Mouse (Mus musculus): Measurements from ENCODE around the gene Adal. TPM values are rescaled to one million over a fixed set of nuclear protein-coding genes. Genes with fewer than 3 reads are reported as not detected.

The Adal gene
- polyA plus RNA-seq, 1 experiment from 2014 or later, result 19.2 TPM

DNA sequence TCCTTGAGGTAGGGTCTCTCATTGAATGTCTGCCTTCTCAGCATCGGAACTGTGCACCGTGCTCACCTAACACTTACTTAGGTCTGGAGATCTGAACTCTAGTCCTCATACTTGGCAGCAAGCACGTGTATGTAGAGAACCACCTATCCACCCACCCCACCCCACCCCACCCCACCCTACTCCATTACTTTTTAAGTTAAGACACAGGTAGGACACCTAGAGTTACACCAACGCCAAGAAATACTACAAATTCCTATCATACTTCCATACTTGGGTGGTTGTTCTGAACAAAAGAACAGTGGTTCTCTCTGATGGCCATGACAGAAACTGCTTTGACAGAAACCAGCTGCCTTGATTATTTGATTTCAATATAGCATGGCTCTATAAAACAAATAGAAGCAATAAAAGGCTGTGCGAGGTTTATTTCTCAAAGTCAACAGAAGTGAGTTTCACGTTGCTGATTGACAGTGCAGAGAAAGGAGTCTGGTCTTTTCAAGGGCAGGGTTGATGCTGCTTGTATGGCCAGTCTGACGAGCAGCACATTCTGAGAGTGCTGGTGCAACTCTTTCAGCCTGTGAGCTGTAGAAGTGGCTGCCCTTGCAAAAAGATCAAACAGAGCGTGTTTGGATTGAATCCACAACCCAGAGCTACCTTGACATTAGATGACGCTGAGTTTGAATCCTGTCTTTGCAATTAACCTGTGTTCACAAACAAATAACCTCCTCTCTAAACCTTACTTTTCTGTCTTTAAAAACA lies 11.2 kb upstream of the Adal start:
- DNase-seq (ENCODE audit: low spot score) (no peak), ATAC-seq (replicated peaks; ENCODE audit: low FRiP score, low TSS enrichment, low read depth) (no peak)
- Histone ChIP-seq H3K9ac (ENCODE audit: low read length) (no peak overlapping the region), H3K4me3 (ENCODE audit: low read depth, low read length) (no peak overlapping the region), H3K4me2 (ENCODE audit: low read length) (no peak overlapping the region), H3K36me3 (ENCODE audit: control insufficient read depth, insufficient read depth, low read length) (no peaks in the 10 kb centered on the region), H3K9me3 (ENCODE audit: control insufficient read depth, low read length) (no peaks in the 10 kb centered on the region), H3K27ac (ENCODE audit: low read depth) (no peak overlapping the region), H3K27me3 (replicated peaks; ENCODE audit: control insufficient read depth, insufficient read depth, low read length) (no peaks in the 10 kb centered on the region), H3K4me1 (replicated peaks; ENCODE audit: control insufficient read depth, insufficient read depth, low read length) (no peaks in the 10 kb centered on the region)
- WGBS, result 53% methylated on average over 9 of the region's 9 CpGs

- H3K4me1 ChIP-seq (replicated peaks; ENCODE audit: control insufficient read depth, insufficient read depth, low read length), result no peaks in the 10 kb centered on the region
- no peak for DNase-seq (ENCODE audit: low spot score)
- H3K27me3 ChIP-seq (replicated peaks; ENCODE audit: control insufficient read depth, insufficient read depth, low read length), result no peaks in the 10 kb centered on the region
- H3K9me3 ChIP-seq (ENCODE audit: control insufficient read depth, low read length), result no peaks in the 10 kb centered on the region
- H3K36me3 ChIP-seq (ENCODE audit: control insufficient read depth, insufficient read depth, low read length), result no peaks in the 10 kb centered on the region
- no peak overlapping the region for H3K9ac ChIP-seq (ENCODE audit: low read length)
- no peak overlapping the region for H3K4me2 ChIP-seq (ENCODE audit: low read length)
- 65% methylated on average over 1 of the region's 1 CpGs for WGBS
- no peak overlapping the region for H3K4me3 ChIP-seq (ENCODE audit: low read depth, low read length)
- no peak overlapping the region for H3K27ac ChIP-seq (ENCODE audit: low read depth)
- no peak for ATAC-seq (replicated peaks; ENCODE audit: low FRiP score, low TSS enrichment, low read depth)
Measured at GRCm38 (mm10) chr2:121132822-121133221, 7.4 kb upstream of the Adal start.

DNA sequence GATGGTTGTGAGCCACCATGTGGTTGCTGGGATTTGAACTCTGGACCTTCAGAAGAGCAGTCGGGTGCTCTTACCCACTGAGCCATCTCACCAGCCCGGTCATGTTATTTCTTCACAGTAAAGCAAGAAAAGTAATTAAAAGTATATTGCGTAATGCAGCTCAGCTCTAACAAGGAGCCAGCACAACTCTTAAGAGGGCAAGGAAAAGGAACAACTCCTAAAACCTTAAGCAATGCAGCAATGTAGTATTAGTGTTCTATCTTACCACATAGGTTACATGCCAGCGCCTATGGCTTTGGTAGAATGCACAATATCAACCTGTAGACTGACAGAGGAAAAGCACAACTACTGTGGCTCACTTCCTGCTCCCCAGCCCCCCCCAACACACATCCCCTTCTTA lies 2.9 kb upstream of the Adal start:
- Histone ChIP-seq H3K9me3 (ENCODE audit: control insufficient read depth, low read length) (peaks cover 6% of the 10 kb centered on the region; the same call in 1 of the 2 replicates), H3K9ac (ENCODE audit: low read length) (no peak overlapping the region), H3K36me3 (ENCODE audit: control insufficient read depth, insufficient read depth, low read length) (peaks cover 10% of the 10 kb centered on the region), H3K4me3 (ENCODE audit: low read depth, low read length) (no peak overlapping the region), H3K4me1 (replicated peaks; ENCODE audit: control insufficient read depth, insufficient read depth, low read length) (peaks cover 19% of the 10 kb centered on the region), H3K4me2 (ENCODE audit: low read length) (no peak overlapping the region), H3K27me3 (replicated peaks; ENCODE audit: control insufficient read depth, insufficient read depth, low read length) (no peaks in the 10 kb centered on the region), H3K27ac (ENCODE audit: low read depth) (no peak overlapping the region)
- 98% methylated on average over 4 of the region's 4 CpGs for WGBS
- no peak for ATAC-seq (replicated peaks; ENCODE audit: low FRiP score, low TSS enrichment, low read depth)
- no peak for DNase-seq (ENCODE audit: low spot score)

DNA sequence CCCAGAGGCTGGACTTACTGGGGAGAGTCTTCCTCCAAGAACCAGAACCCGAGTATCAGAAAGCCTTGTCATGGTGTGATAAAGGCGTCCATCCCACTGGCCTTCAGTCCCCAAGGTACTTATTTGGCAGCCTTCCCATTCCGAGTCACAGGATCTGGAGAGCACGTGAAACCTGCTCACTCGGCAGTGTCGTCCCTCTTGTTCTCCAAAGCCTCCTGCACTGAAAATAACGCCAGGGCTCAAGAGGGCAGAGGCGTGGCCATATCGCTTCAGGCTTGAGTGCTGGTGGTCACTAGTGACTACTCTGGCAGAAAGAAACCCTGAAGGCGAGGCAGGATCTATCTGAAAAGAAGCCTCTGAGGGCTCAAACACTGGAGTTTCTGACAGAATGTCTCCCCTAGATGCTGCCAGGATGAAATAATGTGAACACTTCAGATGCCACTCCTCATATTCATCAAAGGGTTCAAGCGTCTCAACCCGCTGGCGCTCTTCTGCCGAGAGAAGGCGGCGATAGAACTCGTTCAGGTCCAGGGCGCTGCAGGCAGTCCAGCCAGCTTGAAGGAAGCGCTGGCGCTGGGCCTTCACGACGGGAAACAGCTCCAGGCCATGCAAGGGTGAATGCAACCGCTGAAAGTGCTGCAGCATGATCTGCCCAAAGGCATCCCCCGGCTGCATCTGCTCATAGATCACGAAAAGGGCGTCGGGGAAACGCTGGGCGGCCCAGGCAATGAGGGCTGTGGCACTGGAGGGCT lies 786 bp upstream of the Adal start:
- DNase-seq (ENCODE audit: low spot score) (no peak), ATAC-seq (replicated peaks; ENCODE audit: low FRiP score, low TSS enrichment, low read depth) (no peak)
- Histone ChIP-seq H3K36me3 (ENCODE audit: control insufficient read depth, insufficient read depth, low read length) (peaks cover 14% of the 10 kb centered on the region), H3K9ac (ENCODE audit: low read length) (peak overlapping the region; percentile 89), H3K4me1 (replicated peaks; ENCODE audit: control insufficient read depth, insufficient read depth, low read length) (peaks cover 19% of the 10 kb centered on the region), H3K4me3 (ENCODE audit: low read depth, low read length) (peak overlapping the region; percentile 72), H3K9me3 (ENCODE audit: control insufficient read depth, low read length) (peaks cover 6% of the 10 kb centered on the region; the same call in 1 of the 2 replicates), H3K4me2 (ENCODE audit: low read length) (peak overlapping the region; percentile 82), H3K27me3 (replicated peaks; ENCODE audit: control insufficient read depth, insufficient read depth, low read length) (no peaks in the 10 kb centered on the region), H3K27ac (ENCODE audit: low read depth) (peak overlapping the region; percentile 99)
- 53% methylated on average over 29 of the region's 29 CpGs for WGBS

DNA sequence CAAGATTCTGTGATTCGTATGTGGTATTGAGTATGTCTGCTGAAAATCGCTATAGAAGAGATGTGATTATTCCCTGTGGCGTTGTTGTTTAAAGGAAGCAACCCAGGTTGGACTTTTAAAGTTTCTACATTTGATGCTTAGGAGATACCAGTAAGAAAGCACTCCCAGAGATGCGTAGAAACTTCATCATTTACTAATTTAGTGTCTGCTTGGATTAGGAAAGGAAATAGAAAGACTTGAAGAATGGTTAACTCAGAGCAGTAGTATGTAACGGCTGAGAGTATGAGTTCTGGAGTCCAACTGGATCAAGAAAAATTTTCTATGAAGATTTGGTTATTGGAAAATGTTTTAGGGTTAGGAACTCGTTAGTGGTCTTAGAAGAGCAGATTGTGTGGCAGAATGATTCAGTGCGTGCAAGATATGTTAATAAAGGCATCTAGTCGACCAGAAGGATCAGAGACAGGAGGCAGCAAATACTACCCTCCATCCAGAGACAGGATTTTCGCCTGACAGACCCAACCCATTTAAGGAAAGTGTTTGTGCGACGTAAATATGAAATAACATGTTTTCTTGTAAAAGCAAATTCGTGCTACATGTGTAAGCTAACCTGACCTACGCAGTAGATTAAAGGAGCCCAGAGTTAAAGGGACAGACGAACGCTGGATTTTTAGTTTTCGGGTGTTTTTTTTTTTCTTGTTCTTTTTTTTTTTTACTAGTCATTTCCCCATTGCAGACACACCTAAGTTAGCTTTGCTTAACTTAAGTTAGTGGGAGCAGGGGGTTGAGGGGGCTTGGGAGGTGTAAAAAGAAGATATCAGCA lies 1.2 kb downstream of the Adal start:
- DNase-seq (ENCODE audit: low spot score) (no peak), ATAC-seq (replicated peaks; ENCODE audit: low FRiP score, low TSS enrichment, low read depth) (no peak)
- H3K36me3 ChIP-seq (ENCODE audit: control insufficient read depth, insufficient read depth, low read length), result peaks cover 23% of the 10 kb centered on the region
- H3K27ac ChIP-seq (ENCODE audit: low read depth), result peak overlapping the region; percentile 99
- WGBS, result 72% methylated on average over 16 of the region's 16 CpGs
- peaks cover 6% of the 10 kb centered on the region; the same call in 1 of the 2 replicates for H3K9me3 ChIP-seq (ENCODE audit: control insufficient read depth, low read length)
- no peaks in the 10 kb centered on the region for H3K27me3 ChIP-seq (replicated peaks; ENCODE audit: control insufficient read depth, insufficient read depth, low read length)
- peak overlapping the region; percentile 89 for H3K9ac ChIP-seq (ENCODE audit: low read length)
- H3K4me1 ChIP-seq (replicated peaks; ENCODE audit: control insufficient read depth, insufficient read depth, low read length), result peaks cover 19% of the 10 kb centered on the region
- peak overlapping the region; percentile 72 for H3K4me3 ChIP-seq (ENCODE audit: low read depth, low read length)
- peak overlapping the region; percentile 82 for H3K4me2 ChIP-seq (ENCODE audit: low read length)

DNA sequence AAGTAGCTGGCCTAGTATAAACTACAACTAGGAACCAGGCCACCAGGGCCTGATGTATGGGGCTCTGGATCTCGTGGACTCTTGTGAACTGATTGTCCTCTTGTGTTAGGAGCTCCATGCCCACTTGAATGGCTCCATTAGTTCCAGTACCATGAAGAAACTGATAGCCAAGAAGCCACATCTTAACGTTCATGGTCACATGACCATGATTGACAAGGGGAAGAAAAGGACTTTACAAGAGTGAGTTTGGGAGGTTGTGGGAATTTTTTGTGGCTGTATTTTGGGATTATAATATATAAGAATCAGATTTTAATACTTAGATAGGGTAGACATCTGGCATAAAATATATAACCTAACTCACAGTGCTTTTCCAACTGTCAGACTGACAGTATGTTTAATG lies 2.2 kb downstream of the Adal start:
- no peak for ATAC-seq (replicated peaks; ENCODE audit: low FRiP score, low TSS enrichment, low read depth)
- 81% methylated on average over 2 of the region's 2 CpGs for WGBS

GRCm38 (mm10) chr2:121149679-121150078 lies 9.5 kb downstream of the Adal start:
- no peak for DNase-seq (ENCODE audit: low spot score)
- Histone ChIP-seq H3K36me3 (ENCODE audit: control insufficient read depth, insufficient read depth, low read length) (peaks cover 59% of the 10 kb centered on the region), H3K9ac (ENCODE audit: low read length) (no peak overlapping the region), H3K27me3 (replicated peaks; ENCODE audit: control insufficient read depth, insufficient read depth, low read length) (no peaks in the 10 kb centered on the region), H3K4me2 (ENCODE audit: low read length) (no peak overlapping the region), H3K9me3 (ENCODE audit: control insufficient read depth, low read length) (no peaks in the 10 kb centered on the region), H3K4me1 (replicated peaks; ENCODE audit: control insufficient read depth, insufficient read depth, low read length) (no peaks in the 10 kb centered on the region), H3K4me3 (ENCODE audit: low read depth, low read length) (no peak overlapping the region), H3K27ac (ENCODE audit: low read depth) (no peak overlapping the region)
- 81% methylated on average over 5 of the region's 5 CpGs for WGBS
- ATAC-seq (replicated peaks; ENCODE audit: low FRiP score, low TSS enrichment, low read depth), result no peak

More for the DNA sequence above, 2.2 kb downstream of the Adal start:
- Histone ChIP-seq H3K27ac (ENCODE audit: low read depth) (no peak overlapping the region), H3K9me3 (ENCODE audit: control insufficient read depth, low read length) (peaks cover 6% of the 10 kb centered on the region; the same call in 1 of the 2 replicates), H3K9ac (ENCODE audit: low read length) (no peak overlapping the region), H3K4me2 (ENCODE audit: low read length) (no peak overlapping the region), H3K27me3 (replicated peaks; ENCODE audit: control insufficient read depth, insufficient read depth, low read length) (no peaks in the 10 kb centered on the region), H3K4me3 (ENCODE audit: low read depth, low read length) (no peak overlapping the region), H3K4me1 (replicated peaks; ENCODE audit: control insufficient read depth, insufficient read depth, low read length) (peaks cover 19% of the 10 kb centered on the region), H3K36me3 (ENCODE audit: control insufficient read depth, insufficient read depth, low read length) (peaks cover 32% of the 10 kb centered on the region)
- DNase-seq (ENCODE audit: low spot score), result no peak

GRCm38 (mm10) chr2:121153100-121153499 lies 12.9 kb downstream of the Adal start:
- ATAC-seq (replicated peaks; ENCODE audit: low FRiP score, low TSS enrichment, low read depth), result no peak
- H3K4me1 ChIP-seq (replicated peaks; ENCODE audit: control insufficient read depth, insufficient read depth, low read length), result no peaks in the 10 kb centered on the region
- H3K9me3 ChIP-seq (ENCODE audit: control insufficient read depth, low read length), result no peaks in the 10 kb centered on the region
- H3K27me3 ChIP-seq (replicated peaks; ENCODE audit: control insufficient read depth, insufficient read depth, low read length), result no peaks in the 10 kb centered on the region
- H3K36me3 ChIP-seq (ENCODE audit: control insufficient read depth, insufficient read depth, low read length), result peaks cover 56% of the 10 kb centered on the region
- DNase-seq (ENCODE audit: low spot score), result no peak
- H3K4me2 ChIP-seq (ENCODE audit: low read length), result no peak overlapping the region
- no peak overlapping the region for H3K4me3 ChIP-seq (ENCODE audit: low read depth, low read length)
- WGBS, result 89% methylated on average over 3 of the region's 3 CpGs
- H3K27ac ChIP-seq (ENCODE audit: low read depth), result no peak overlapping the region
- H3K9ac ChIP-seq (ENCODE audit: low read length), result no peak overlapping the region
